Mouse (Mus musculus): Measurements from ENCODE around the gene Mat2b. TPM values are rescaled to one million over a fixed set of nuclear protein-coding genes. Genes with fewer than 3 reads are reported as not detected.
"Not testable (repeated sequence)": the region's sequence is repeated elsewhere in the genome, so short reads cannot be mapped to it uniquely, and the experiment has no call there.

Gene Mat2b
- polyA plus RNA-seq, 1 experiment from 2014 or later = 105 TPM

GRCm38 (mm10) chr11:40715524-40715923, 20.5 kb upstream of the Mat2b start:
- no peak overlapping the region for H3K4me3 ChIP-seq (ENCODE audit: low read depth, low read length)
- H3K9me3 ChIP-seq (ENCODE audit: control insufficient read depth, low read length) = no peaks in the 10 kb centered on the region
- ATAC-seq (ENCODE audit: low FRiP score) = no peak
- no peaks in the 10 kb centered on the region for H3K27me3 ChIP-seq (ENCODE audit: control insufficient read depth, insufficient read depth, low read length)
- H3K36me3 ChIP-seq (ENCODE audit: control insufficient read depth, insufficient read depth, low read length) = 0 out of 2 replicates have a peak, but pooled peaks cover 4% of the 10 kb centered on the region
- no peak overlapping the region for H3K4me2 ChIP-seq (replicated peaks; ENCODE audit: low read depth, low read length)
- no peak overlapping the region for H3K9ac ChIP-seq (ENCODE audit: low read depth, low read length)
- no peak overlapping the region for H3K27ac ChIP-seq (ENCODE audit: low read depth, low read length)
- no peak for DNase-seq (ENCODE audit: low spot score)
- no peaks in the 10 kb centered on the region for H3K4me1 ChIP-seq (replicated peaks; ENCODE audit: control insufficient read depth, insufficient read depth, low read length)
- 97% methylated on average over 5 of the region's 5 CpGs for WGBS

- H3K27ac ChIP-seq (ENCODE audit: low read depth, low read length) = no peak overlapping the region
- no peak overlapping the region for H3K4me2 ChIP-seq (replicated peaks; ENCODE audit: low read depth, low read length)
- no peak for ATAC-seq (ENCODE audit: low FRiP score)
- no peak overlapping the region for H3K4me3 ChIP-seq (ENCODE audit: low read depth, low read length)
- no peaks in the 10 kb centered on the region for H3K27me3 ChIP-seq (ENCODE audit: control insufficient read depth, insufficient read depth, low read length)
- WGBS = 88% methylated on average over 8 of the region's 8 CpGs
- no peak overlapping the region for H3K9ac ChIP-seq (ENCODE audit: low read depth, low read length)
- no peaks in the 10 kb centered on the region for H3K4me1 ChIP-seq (replicated peaks; ENCODE audit: control insufficient read depth, insufficient read depth, low read length)
- H3K36me3 ChIP-seq (ENCODE audit: control insufficient read depth, insufficient read depth, low read length) = 0 out of 2 replicates have a peak, but pooled peaks cover 10% of the 10 kb centered on the region
- no peaks in the 10 kb centered on the region for H3K9me3 ChIP-seq (ENCODE audit: control insufficient read depth, low read length)
- DNase-seq (ENCODE audit: low spot score) = no peak
Observed at GRCm38 (mm10) chr11:40713858-40714257, 18.9 kb upstream of the Mat2b start.

GRCm38 (mm10) chr11:40709899-40710298, 14.9 kb upstream of the Mat2b start:
- not testable (repeated sequence) for ATAC-seq (ENCODE audit: low FRiP score); H3K9me3 ChIP-seq (ENCODE audit: control insufficient read depth, low read length); H3K4me3 ChIP-seq (ENCODE audit: low read depth, low read length); H3K4me1 ChIP-seq (replicated peaks; ENCODE audit: control insufficient read depth, insufficient read depth, low read length); H3K9ac ChIP-seq (ENCODE audit: low read depth, low read length); H3K4me2 ChIP-seq (replicated peaks; ENCODE audit: low read depth, low read length); H3K27me3 ChIP-seq (ENCODE audit: control insufficient read depth, insufficient read depth, low read length); DNase-seq (ENCODE audit: low spot score); H3K27ac ChIP-seq (ENCODE audit: low read depth, low read length); H3K36me3 ChIP-seq (ENCODE audit: control insufficient read depth, insufficient read depth, low read length)
- WGBS = 90% methylated on average over 6 of the region's 6 CpGs

GRCm38 (mm10) chr11:40694311-40695087, 504 bp downstream of the Mat2b start:
- under 1% methylated on average over 31 of the region's 31 CpGs for WGBS
- H3K4me2 ChIP-seq (replicated peaks; ENCODE audit: low read depth, low read length) = peak overlapping the region; percentile 61
- H3K4me3 ChIP-seq (ENCODE audit: low read depth, low read length) = peak overlapping the region; percentile 89
- DNase-seq (ENCODE audit: low spot score) = peak; percentile 80
- peak overlapping the region; percentile 79 for H3K9ac ChIP-seq (ENCODE audit: low read depth, low read length)
- peaks cover 4% of the 10 kb centered on the region; the same call in 1 of the 2 replicates for H3K4me1 ChIP-seq (replicated peaks; ENCODE audit: control insufficient read depth, insufficient read depth, low read length)
- peak; percentile 69 for ATAC-seq (ENCODE audit: low FRiP score)
- no peaks in the 10 kb centered on the region for H3K27me3 ChIP-seq (ENCODE audit: control insufficient read depth, insufficient read depth, low read length)
- H3K27ac ChIP-seq (ENCODE audit: low read depth, low read length) = peak overlapping the region; percentile 87
- no peaks in the 10 kb centered on the region for H3K9me3 ChIP-seq (ENCODE audit: control insufficient read depth, low read length)
- no peaks in the 10 kb centered on the region for H3K36me3 ChIP-seq (ENCODE audit: control insufficient read depth, insufficient read depth, low read length)

- Histone ChIP-seq H3K4me2 (replicated peaks; ENCODE audit: low read depth, low read length) (peak overlapping the region; percentile 61), H3K4me1 (replicated peaks; ENCODE audit: control insufficient read depth, insufficient read depth, low read length) (peaks cover 4% of the 10 kb centered on the region; the same call in 1 of the 2 replicates), H3K4me3 (ENCODE audit: low read depth, low read length) (peak overlapping the region; percentile 89), H3K27me3 (ENCODE audit: control insufficient read depth, insufficient read depth, low read length) (no peaks in the 10 kb centered on the region), H3K27ac (ENCODE audit: low read depth, low read length) (0 out of 2 replicates have a peak overlapping the region, but pooled peaks have one; percentile 12), H3K9ac (ENCODE audit: low read depth, low read length) (peak overlapping the region; percentile 48), H3K36me3 (ENCODE audit: control insufficient read depth, insufficient read depth, low read length) (no peaks in the 10 kb centered on the region), H3K9me3 (ENCODE audit: control insufficient read depth, low read length) (no peaks in the 10 kb centered on the region)
- WGBS = 2% methylated on average over 16 of the region's 16 CpGs
- no peak for ATAC-seq (ENCODE audit: low FRiP score)
- peak; percentile 58 for DNase-seq (ENCODE audit: low spot score)
Observed at GRCm38 (mm10) chr11:40693366-40693951, 1.5 kb downstream of the Mat2b start.

- Histone ChIP-seq H3K4me1 (replicated peaks; ENCODE audit: control insufficient read depth, insufficient read depth, low read length) (peaks cover 4% of the 10 kb centered on the region; the same call in 1 of the 2 replicates), H3K36me3 (ENCODE audit: control insufficient read depth, insufficient read depth, low read length) (no peaks in the 10 kb centered on the region), H3K9me3 (ENCODE audit: control insufficient read depth, low read length) (no peaks in the 10 kb centered on the region), H3K9ac (ENCODE audit: low read depth, low read length) (peak overlapping the region; percentile 80), H3K27ac (ENCODE audit: low read depth, low read length) (peak overlapping the region; percentile 47), H3K4me2 (replicated peaks; ENCODE audit: low read depth, low read length) (peak overlapping the region; percentile 83), H3K27me3 (ENCODE audit: control insufficient read depth, insufficient read depth, low read length) (no peaks in the 10 kb centered on the region), H3K4me3 (ENCODE audit: low read depth, low read length) (peak overlapping the region; percentile 89)
- ATAC-seq (ENCODE audit: low FRiP score) = peak; percentile 96
- DNase-seq (ENCODE audit: low spot score) = peak; percentile 94
- under 1% methylated on average over 31 of the region's 36 CpGs for WGBS
Observed at GRCm38 (mm10) chr11:40692511-40693365, 2.3 kb downstream of the Mat2b start.

GRCm38 (mm10) chr11:40692101-40692509, 2.9 kb downstream of the Mat2b start:
- no peaks in the 10 kb centered on the region for H3K36me3 ChIP-seq (ENCODE audit: control insufficient read depth, insufficient read depth, low read length)
- peak overlapping the region; percentile 47 for H3K27ac ChIP-seq (ENCODE audit: low read depth, low read length)
- DNase-seq (ENCODE audit: low spot score) (no peak), ATAC-seq (ENCODE audit: low FRiP score) (peak; percentile 73)
- peak overlapping the region; percentile 89 for H3K4me3 ChIP-seq (ENCODE audit: low read depth, low read length)
- H3K4me1 ChIP-seq (replicated peaks; ENCODE audit: control insufficient read depth, insufficient read depth, low read length) = peaks cover 4% of the 10 kb centered on the region; the same call in 1 of the 2 replicates
- no peaks in the 10 kb centered on the region for H3K9me3 ChIP-seq (ENCODE audit: control insufficient read depth, low read length)
- peak overlapping the region; percentile 80 for H3K9ac ChIP-seq (ENCODE audit: low read depth, low read length)
- WGBS = under 1% methylated on average over 26 of the region's 28 CpGs
- no peaks in the 10 kb centered on the region for H3K27me3 ChIP-seq (ENCODE audit: control insufficient read depth, insufficient read depth, low read length)
- peak overlapping the region; percentile 83 for H3K4me2 ChIP-seq (replicated peaks; ENCODE audit: low read depth, low read length)

- Histone ChIP-seq H3K36me3 (ENCODE audit: control insufficient read depth, insufficient read depth, low read length) (no peaks in the 10 kb centered on the region), H3K27ac (ENCODE audit: low read depth, low read length) (no peak overlapping the region), H3K9ac (ENCODE audit: low read depth, low read length) (no peak overlapping the region), H3K4me2 (replicated peaks; ENCODE audit: low read depth, low read length) (no peak overlapping the region), H3K4me3 (ENCODE audit: low read depth, low read length) (no peak overlapping the region), H3K4me1 (replicated peaks; ENCODE audit: control insufficient read depth, insufficient read depth, low read length) (peaks cover 4% of the 10 kb centered on the region; the same call in 1 of the 2 replicates), H3K27me3 (ENCODE audit: control insufficient read depth, insufficient read depth, low read length) (no peaks in the 10 kb centered on the region), H3K9me3 (ENCODE audit: control insufficient read depth, low read length) (no peaks in the 10 kb centered on the region)
- DNase-seq (ENCODE audit: low spot score) (no peak), ATAC-seq (ENCODE audit: low FRiP score) (no peak)
- WGBS = 84% methylated on average over 5 of the region's 5 CpGs
Observed at GRCm38 (mm10) chr11:40690444-40691127, 4.4 kb downstream of the Mat2b start.
